Comparison of ENCODE assay signal across 8 mouse cellular contexts in the genomic region with DNA sequence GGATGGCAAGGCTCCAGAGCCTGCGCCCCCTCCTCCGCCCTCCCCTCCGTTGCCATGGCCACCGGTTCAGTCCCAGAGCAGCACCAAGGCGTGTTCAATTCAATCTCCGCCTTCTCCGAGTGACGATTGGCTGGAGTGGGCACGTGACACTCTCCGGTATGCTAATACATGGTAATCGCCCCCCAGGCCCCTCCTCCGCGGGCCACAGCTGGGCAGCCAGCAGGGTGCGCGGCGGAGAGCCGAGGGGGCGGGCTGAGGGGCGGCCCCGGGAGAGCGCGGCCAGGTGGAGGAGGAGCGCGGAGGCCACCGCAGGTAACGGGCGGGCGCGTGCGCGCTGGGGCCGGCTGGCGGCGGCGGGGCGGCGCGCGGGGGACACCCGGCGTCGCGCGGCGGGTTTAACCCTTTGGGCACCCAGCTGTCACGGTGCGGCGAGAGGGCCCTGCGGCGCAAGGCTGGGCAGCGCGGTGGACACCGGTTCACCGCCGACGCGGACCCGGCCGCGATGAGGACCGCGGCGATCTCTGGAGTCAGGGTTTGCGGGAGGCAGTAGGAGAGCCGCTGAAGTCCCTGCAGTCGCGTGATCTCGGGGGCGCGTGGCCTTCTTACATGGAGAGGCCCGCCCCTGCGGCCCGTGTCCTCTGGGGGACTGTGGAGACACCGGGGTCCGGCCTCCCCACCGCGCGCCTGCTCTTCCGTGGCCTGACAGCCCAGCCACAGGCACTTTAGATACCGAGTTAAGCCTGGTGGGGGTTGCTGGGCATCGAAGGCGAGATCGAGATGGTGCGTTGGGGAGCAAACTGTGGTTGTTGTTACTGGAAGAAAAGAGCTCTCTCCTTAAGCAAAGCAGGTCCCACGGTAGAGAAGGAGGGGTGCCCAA. TPM values are rescaled to one million over a fixed set of nuclear protein-coding genes. Genes with fewer than 3 reads are reported as not detected.
DNase-seq lines count a peak whose midpoint lies in the region; ATAC-seq and TF ChIP-seq lines count a peak whose summit lies in the region.

A gene (plus strand): TSS at position 198 of the 877 bp plus-strand sequence.

- under 1% methylated on average over 85 of the region's 85 CpGs for WGBS in embryonic facial prominence, embryonic 12.5 days
- under 1% methylated on average over 85 of the region's 85 CpGs for WGBS in intestine, postnatal 0 days
- WGBS in midbrain, embryonic 10.5 days = under 1% methylated on average over 83 of the region's 85 CpGs

- H3K4me3 ChIP-seq in embryonic facial prominence, embryonic 12.5 days = peak within 1 kb of the TSS; percentile 71
- peak within 1 kb of the TSS; percentile 73 for H3K4me3 ChIP-seq in intestine, postnatal 0 days (ENCODE audit: low read depth, low read length)
- peak within 1 kb of the TSS; percentile 81 for H3K4me3 ChIP-seq in midbrain, embryonic 10.5 days

- intact Hi-C loops in left cerebral cortex, postnatal 36 days (cut with DNase I) = loop anchor here (2.0 to 5.0 kb wide), 2 partner anchors 43 to 44 kb away; a partner anchor contains a TSS

- H3K4me1 ChIP-seq in embryonic facial prominence, embryonic 12.5 days = peaks cover 25% of the 10 kb centered on the region
- no peaks in the 10 kb centered on the region; the same call in 1 of the 2 replicates for H3K4me1 ChIP-seq in intestine, postnatal 0 days (replicated peaks; ENCODE audit: control insufficient read depth, insufficient read depth, low read length)
- H3K4me1 ChIP-seq in midbrain, embryonic 10.5 days = peaks cover 27% of the 10 kb centered on the region

- peak; percentile 95 to 97 for DNase-seq in adrenal gland, postnatal 36 days
- peak; percentile 96 to 97 for DNase-seq in left cerebral cortex, postnatal 36 days (ENCODE audit: low spot score in 2 of 2)
- peak; percentile 95 for DNase-seq in midbrain, embryonic 10.5 days (ENCODE audit: low spot score)
- DNase-seq in right cerebral cortex, postnatal 36 days (ENCODE audit: low spot score in 2 of 2) = peak; percentile 97
- DNase-seq in urinary bladder, postnatal 4 days (ENCODE audit: low spot score in 2 of 2) = peak; percentile 88 to 92

- H3K9me3 ChIP-seq in embryonic facial prominence, embryonic 12.5 days = no peaks in the 10 kb centered on the region
- no peaks in the 10 kb centered on the region for H3K9me3 ChIP-seq in intestine, postnatal 0 days (ENCODE audit: control insufficient read depth)
- H3K9me3 ChIP-seq in midbrain, embryonic 10.5 days (replicated peaks) = no peaks in the 10 kb centered on the region

- no peaks in the 10 kb centered on the region for H3K36me3 ChIP-seq in embryonic facial prominence, embryonic 12.5 days
- H3K36me3 ChIP-seq in intestine, postnatal 0 days (ENCODE audit: control insufficient read depth, insufficient read depth) = no peaks in the 10 kb centered on the region
- H3K36me3 ChIP-seq in midbrain, embryonic 10.5 days = no peaks in the 10 kb centered on the region

- peak within 1 kb of the TSS; percentile 77 for H3K9ac ChIP-seq in embryonic facial prominence, embryonic 12.5 days
- peak within 1 kb of the TSS; percentile 79 for H3K9ac ChIP-seq in intestine, postnatal 0 days (ENCODE audit: low read depth, low read length)

- no peaks in the 10 kb centered on the region for H3K27me3 ChIP-seq in embryonic facial prominence, embryonic 12.5 days
- no peaks in the 10 kb centered on the region for H3K27me3 ChIP-seq in intestine, postnatal 0 days (replicated peaks; ENCODE audit: control insufficient read depth, insufficient read depth, low read length)
- peaks cover 41% of the 10 kb centered on the region for H3K27me3 ChIP-seq in midbrain, embryonic 10.5 days (ENCODE audit: low read depth, poor library complexity, severe bottlenecking)

- ATAC-seq in embryonic facial prominence, embryonic 12.5 days (ENCODE audit: insufficient number of reproducible peaks, insufficient read depth, low FRiP score, low TSS enrichment) = peak; percentile 89
- ATAC-seq in granulocyte monocyte progenitor cell, adult 5-6 weeks (replicated peaks; ENCODE audit: poor library complexity, severe bottlenecking) = peak; percentile 96
- ATAC-seq in intestine, postnatal 0 days = peak; percentile 99

- TF ChIP-seq CTCF in intestine, postnatal 0 days (IDR thresholded peaks at IDR 0.05; ENCODE audit: low read depth) = peak; percentile 71

- H3K27ac ChIP-seq in embryonic facial prominence, embryonic 12.5 days = peak within 1 kb of the TSS; percentile 72
- peak within 1 kb of the TSS; percentile 76 for H3K27ac ChIP-seq in intestine, postnatal 0 days (ENCODE audit: low read depth, low read length)
- H3K27ac ChIP-seq in midbrain, embryonic 10.5 days (replicated peaks) = peak within 1 kb of the TSS; percentile 78

- H3K4me2 ChIP-seq in embryonic facial prominence, embryonic 12.5 days (replicated peaks) = peak within 1 kb of the TSS; percentile 98
- H3K4me2 ChIP-seq in intestine, postnatal 0 days (replicated peaks; ENCODE audit: low read depth) = peak within 1 kb of the TSS; percentile 98

RNA-seq across cellular contexts. Expression of the gene that starts here (rescaled TPM):
- total RNA-seq in adrenal gland, postnatal 36 days (2021) = 10 to 100 TPM; 74.8 to 83.2 TPM
- 82.4 and 106 TPM in 2 replicates for polyA plus RNA-seq in embryonic facial prominence, embryonic 12.5 days (2016; fragmentation: Nextera tagmentation; extraction: Ambion mirVana)
- total RNA-seq in granulocyte monocyte progenitor cell, adult 5-6 weeks (2014; fragmentation: Nextera tagmentation) = 33.7 and 47.2 TPM in 2 replicates
- 8.7 and 17.5 TPM in 2 replicates for total RNA-seq in granulocyte monocyte progenitor cell, adult 5-6 weeks (2017)
- polyA plus RNA-seq in intestine, postnatal 0 days (2015; fragmentation: Nextera tagmentation; extraction: Ambion mirVana) = 22.9 and 25.4 TPM in 2 replicates
- 10 to 100 TPM; 88.2 to 92.3 TPM for total RNA-seq in left cerebral cortex, postnatal 36 days (2021)
- 20.8 and 30.0 TPM in 2 replicates for polyA plus RNA-seq in midbrain, embryonic 10.5 days (2016; fragmentation: Nextera tagmentation; extraction: Ambion mirVana)

Comparison
In these comparisons a context has a peak if more than half of its experiments do, and no peak if none do; other contexts are left out.
1. Peak in every context shown above with its lines: DNase-seq, ATAC-seq, H3K4me3 ChIP-seq and H3K27ac ChIP-seq.